Mouse (Mus musculus): Measurements from ENCODE around the gene Slc22a21.
"Not testable (repeated sequence)": the region's sequence is repeated elsewhere in the genome, so short reads cannot be mapped to it uniquely, and the experiment has no call there.

Slc22a21 gene

GRCm38 (mm10) chr11:54002147-54002760 lies 22.1 kb upstream of the Slc22a21 start:
- peak; percentile 83 for DNase-seq (ENCODE audit: low spot score)

- no peak for DNase-seq (ENCODE audit: low spot score)
Observed at GRCm38 (mm10) chr11:53997661-53998060, 17.5 kb upstream of the Slc22a21 start.

DNA sequence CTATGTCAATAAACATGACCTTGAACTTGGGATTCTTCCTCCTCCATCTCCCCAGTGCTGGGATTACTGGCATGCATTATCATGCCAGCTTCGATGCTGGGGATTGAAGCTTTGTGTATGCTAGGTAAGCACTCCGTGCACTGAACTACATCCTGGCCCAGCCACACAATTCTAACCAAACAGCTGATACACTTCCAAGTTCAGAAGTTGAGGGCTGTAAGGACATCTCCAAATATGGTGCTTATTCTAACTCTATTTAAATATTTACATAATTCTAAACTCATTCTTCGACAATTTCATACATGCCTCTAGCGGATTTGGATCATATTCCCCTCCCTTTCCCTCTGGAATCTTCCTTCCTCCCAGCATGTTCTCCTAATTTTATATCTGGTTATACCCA lies 12.1 kb upstream of the Slc22a21 start:
- no peak for DNase-seq (ENCODE audit: low spot score)

- DNase-seq (ENCODE audit: low spot score): no peak
Observed at GRCm38 (mm10) chr11:53989232-53989631, 9.1 kb upstream of the Slc22a21 start.

DNA sequence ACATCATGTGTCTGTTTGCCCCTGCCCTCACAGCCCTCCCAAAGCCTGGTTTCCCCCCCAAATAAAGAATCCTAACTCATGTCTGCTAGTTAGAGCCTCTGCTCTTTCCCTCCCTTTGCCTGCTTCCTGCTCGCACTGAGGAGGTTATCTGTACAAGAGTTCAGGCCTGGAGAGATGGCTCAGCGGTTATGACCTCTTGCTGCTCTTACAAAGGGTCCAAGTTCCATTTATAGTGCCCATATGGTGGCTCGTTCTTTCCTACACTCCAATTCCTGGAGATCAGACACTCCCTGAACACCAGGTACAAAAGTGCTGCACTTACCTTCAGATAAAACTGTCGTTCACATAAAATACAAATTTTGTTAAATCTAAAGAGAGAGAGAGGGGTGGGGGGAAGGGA lies 7.9 kb upstream of the Slc22a21 start:
- DNase-seq (ENCODE audit: low spot score): no peak

DNA sequence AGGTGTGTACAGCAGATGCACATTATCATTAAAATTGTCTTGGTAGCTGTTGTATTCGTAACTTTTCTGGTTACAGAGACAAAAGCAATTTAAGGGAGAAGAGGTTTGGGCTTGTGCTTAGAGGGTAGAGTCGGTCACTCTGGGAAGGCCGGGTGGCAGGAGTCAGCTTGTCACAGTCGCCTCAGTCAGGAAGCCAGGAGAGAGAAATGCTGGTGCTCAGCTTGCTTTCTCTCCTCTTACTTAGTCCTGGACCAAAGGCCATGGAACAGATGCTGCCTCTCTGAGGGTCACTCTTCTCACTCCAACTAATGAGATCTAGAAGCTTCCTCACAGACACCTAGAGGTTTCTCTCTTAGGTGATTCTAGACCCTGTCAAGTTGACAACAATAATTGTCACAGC lies 1.3 kb upstream of the Slc22a21 start:
- DNase-seq (ENCODE audit: low spot score): no peak

- DNase-seq (ENCODE audit: low spot score): not testable (repeated sequence)
Observed at GRCm38 (mm10) chr11:53979456-53979787, 710 bp downstream of the Slc22a21 start.

DNA sequence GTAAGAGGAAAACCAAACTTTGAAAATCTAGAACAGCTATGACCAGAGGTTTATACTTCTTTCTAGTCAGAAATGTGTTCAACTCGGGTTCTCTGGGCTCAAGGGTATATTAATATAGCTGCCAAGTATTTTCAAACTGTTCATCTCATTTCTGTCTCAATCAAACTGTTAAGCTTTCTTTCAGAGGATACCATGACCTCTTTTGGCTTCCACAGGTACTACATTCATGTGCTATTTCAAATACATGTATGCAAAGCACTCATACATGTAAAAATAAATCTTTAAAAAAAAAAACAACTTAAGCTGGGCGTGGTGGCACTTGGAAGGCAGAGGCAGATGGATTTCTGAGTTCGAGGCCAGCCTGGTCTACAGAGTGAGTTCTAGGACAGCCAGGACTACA lies 2.5 kb downstream of the Slc22a21 start:
- DNase-seq (ENCODE audit: low spot score): no peak

- no peak for DNase-seq (ENCODE audit: low spot score)
Observed at GRCm38 (mm10) chr11:53975559-53975958, 4.6 kb downstream of the Slc22a21 start.

GRCm38 (mm10) chr11:53958984-53959383 lies 21.1 kb downstream of the Slc22a21 start:
- DNase-seq (ENCODE audit: low spot score): no peak

- DNase-seq (ENCODE audit: low spot score): peak; percentile 50
Observed at GRCm38 (mm10) chr11:53958176-53958575, 22.0 kb downstream of the Slc22a21 start.

DNA sequence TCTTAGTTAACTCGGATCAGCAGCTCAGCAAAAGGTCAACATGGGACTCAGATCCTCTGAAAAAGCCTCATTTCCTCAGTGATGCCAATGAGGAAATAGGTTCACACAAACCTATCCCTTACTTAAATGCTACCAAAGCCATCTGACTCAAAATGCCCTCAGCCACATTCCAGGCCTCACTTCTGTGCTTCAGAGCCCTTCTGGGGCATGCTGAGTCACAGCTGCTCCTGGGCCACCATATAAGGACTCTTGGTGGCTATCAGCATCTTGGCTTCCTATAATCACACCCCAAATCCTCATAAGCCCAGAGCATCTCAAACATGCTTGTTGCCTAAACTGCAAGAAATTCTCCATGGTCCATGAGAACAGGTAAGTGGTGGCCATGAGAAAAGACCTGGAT lies 23.5 kb downstream of the Slc22a21 start:
- no peak for DNase-seq (ENCODE audit: low spot score)

DNA sequence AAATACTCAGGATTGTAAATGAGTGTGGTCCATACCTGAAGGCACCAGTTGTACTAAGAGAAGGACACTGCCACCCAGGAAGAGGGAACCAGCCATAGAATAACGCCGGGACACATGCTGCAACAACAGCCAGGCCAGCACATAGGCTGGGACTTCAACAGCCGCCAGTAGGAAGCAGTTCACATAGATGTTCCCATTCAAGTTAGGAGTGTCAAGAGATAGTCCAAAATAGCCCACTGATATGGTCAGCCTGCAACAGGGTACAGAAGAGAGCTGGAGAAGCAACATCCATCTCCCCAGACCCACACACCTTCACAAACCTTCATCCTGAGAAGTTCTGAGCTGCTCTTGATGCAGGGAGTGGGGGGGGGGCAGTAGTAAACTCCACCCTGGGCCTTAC lies 25.5 kb downstream of the Slc22a21 start:
- DNase-seq (ENCODE audit: low spot score): no peak

GRCm38 (mm10) chr11:53950133-53950532 lies 30.0 kb downstream of the Slc22a21 start:
- not testable (repeated sequence) for DNase-seq (ENCODE audit: low spot score)

- DNase-seq (ENCODE audit: low spot score): not testable (repeated sequence)
Observed at GRCm38 (mm10) chr11:53931944-53932318, 48.2 kb downstream of the Slc22a21 start.

DNA sequence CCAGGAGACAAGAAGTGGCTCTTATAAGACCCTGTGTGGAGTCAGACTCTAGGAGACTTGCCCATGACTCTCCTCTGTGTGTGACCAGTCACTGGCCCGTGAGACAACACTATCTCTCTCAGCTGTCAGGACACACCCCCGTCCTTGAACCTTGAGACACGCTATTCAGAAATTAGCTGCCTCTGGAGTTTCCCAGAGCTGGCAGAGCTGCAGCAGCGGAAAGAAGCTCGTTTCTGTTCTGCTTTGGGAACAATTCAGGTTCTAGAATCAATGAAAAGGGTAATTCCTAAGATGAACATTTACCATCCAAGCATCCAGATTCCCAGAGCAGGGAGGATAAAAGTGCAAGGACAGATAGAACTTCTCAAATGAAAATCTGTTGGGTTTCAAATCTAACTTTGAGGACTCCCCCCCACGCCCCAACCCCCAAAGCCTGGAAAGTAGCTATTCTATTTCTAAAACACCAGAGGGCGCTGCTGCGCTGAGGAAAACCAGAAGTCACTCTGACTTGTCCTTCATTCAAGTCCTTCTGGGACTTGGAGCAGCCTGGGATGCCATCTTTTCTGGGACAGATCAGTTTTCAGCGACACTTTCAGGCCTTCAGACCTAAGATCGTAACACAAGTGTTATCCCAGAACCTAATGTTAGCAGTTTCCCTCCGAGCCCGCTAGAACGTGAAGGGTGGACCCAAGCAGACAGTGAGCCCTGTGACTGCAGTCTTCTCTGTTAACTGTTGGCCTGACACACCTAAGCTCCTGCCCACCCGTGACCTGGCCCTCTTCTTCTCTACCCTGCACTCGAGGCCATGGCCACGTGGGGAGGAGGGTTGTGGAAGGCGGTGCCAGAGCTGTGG lies 48.8 kb downstream of the Slc22a21 start:
- peak; percentile 74 for DNase-seq (ENCODE audit: low spot score)

- DNase-seq (ENCODE audit: low spot score): no peak
Observed at GRCm38 (mm10) chr11:53929741-53930140, 50.4 kb downstream of the Slc22a21 start.

GRCm38 (mm10) chr11:53928585-53928984 lies 51.5 kb downstream of the Slc22a21 start:
- DNase-seq (ENCODE audit: low spot score): no peak

GRCm38 (mm10) chr11:53926303-53926702 lies 53.8 kb downstream of the Slc22a21 start:
- DNase-seq (ENCODE audit: low spot score): no peak

GRCm38 (mm10) chr11:53918851-53919250 lies 61.3 kb downstream of the Slc22a21 start:
- no peak for DNase-seq (ENCODE audit: low spot score)

- DNase-seq (ENCODE audit: low spot score): no peak
Observed at GRCm38 (mm10) chr11:53911011-53911410, 69.1 kb downstream of the Slc22a21 start.

DNA sequence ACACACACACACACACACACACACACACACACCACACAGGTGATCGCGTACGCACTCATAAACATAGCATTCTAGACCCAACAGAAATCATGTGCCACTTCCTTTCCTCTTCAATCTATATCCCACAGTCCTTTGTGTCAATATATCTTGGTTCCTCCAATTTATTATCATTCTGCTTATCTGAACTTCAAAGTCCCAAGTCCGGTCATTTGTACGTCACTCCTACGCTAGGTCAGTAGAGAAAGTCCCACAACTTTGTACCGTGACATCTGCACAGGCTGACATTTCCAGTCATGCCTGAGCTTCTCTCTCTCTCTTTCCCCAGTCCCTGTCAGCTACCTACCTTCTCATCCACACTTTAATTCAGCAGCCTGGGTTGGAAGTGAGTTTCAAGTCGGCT lies 71.4 kb downstream of the Slc22a21 start:
- DNase-seq (ENCODE audit: low spot score): no peak

DNA sequence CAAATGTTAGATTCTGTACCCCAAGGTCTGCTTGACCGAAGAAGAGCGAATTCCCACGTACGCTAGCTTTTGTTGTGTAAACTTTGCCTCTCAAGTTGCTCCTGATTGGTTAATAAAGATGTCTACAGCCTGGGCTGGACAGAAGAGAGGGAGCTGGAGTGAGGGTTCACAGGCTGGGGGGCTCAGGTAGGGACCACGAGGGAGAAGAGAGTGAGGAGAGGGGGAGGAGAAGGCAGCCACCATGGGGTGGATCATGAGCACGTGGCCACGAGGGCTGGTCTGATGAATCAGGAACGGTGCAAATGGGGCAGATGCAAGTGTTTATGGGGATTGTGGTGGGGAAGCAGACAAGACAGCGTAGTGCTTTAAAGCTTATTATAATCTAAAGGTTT lies 75.6 kb downstream of the Slc22a21 start:
- DNase-seq (ENCODE audit: low spot score): no peak

Data from testis, postnatal 10 days (tissue).